Mouse (Mus musculus) C2C12 (cell line): ENCODE measurements around the gene Cep131.

Experiments
- CTCF ChIP-seq: IDR thresholded peaks from one replicate; pipeline ENCODE4 v1.5.1; 2011; ENCODE audit not compliant: control insufficient read depth, insufficient read depth, insufficient read length
- FOSL1 ChIP-seq: IDR thresholded peaks from one replicate; pipeline ENCODE4 v1.8.0; 2011; ENCODE audit warnings: mild to moderate bottlenecking, low read length; ENCODE audit not compliant: poor library complexity, insufficient read depth, severe bottlenecking
- MAX ChIP-seq: IDR thresholded peaks from one replicate; pipeline ENCODE4 v1.6.1; 2011; ENCODE audit warnings: mild to moderate bottlenecking, control low read depth
- MYOD1 ChIP-seq: IDR thresholded peaks from one replicate; pipeline ENCODE4 v1.6.1; 2011; ENCODE audit warnings: low read depth; ENCODE audit not compliant: control insufficient read depth, insufficient read length
- USF1 ChIP-seq: IDR thresholded peaks from one replicate; pipeline ENCODE4 v1.6.1; 2011; ENCODE audit warnings: low read depth, mild to moderate bottlenecking, control low read depth, moderate library complexity

GRCm38 (mm10) chr11:120134847-120135530, 48.4 kb upstream of the Cep131 start:
- no peak for TF ChIP-seq MAX
- TF ChIP-seq CTCF, result no peak
- no peak for TF ChIP-seq USF1
- TF ChIP-seq FOSL1, result no peak
- no peak for TF ChIP-seq MYOD1
